Mouse (Mus musculus) limb, embryonic 13.5 days (tissue): ENCODE results near the gene Tbpl1. TPM values are rescaled to one million over a fixed set of nuclear protein-coding genes. Genes with fewer than 3 reads are reported as not detected.

Source experiments
- ATAC-seq: fragments of 200-750 bp; cut with Nextera tagmentation; 2 replicates; pipeline ENCODE4 v1.8.0; 2017; ENCODE audit warnings: low read depth, moderate number of reproducible peaks, moderate TSS enrichment; ENCODE audit not compliant: low FRiP score
- H3K27ac ChIP-seq: fragments of 300-500 bp; sonication (generic); 2 replicates; pipeline ENCODE4 v1.5.1; 2015; ENCODE audit warnings: inconsistent platforms, mild to moderate bottlenecking, moderate library complexity
- H3K27me3 ChIP-seq: fragments of 300-500 bp; sonication (generic); 2 replicates; pipeline ENCODE4 v1.6.1; 2015; ENCODE audit warnings: mild to moderate bottlenecking, inconsistent platforms
- H3K36me3 ChIP-seq: fragments of 300-500 bp; sonication (generic); 2 replicates; pipeline ENCODE4 v1.6.1; 2015; ENCODE audit warnings: inconsistent platforms, mild to moderate bottlenecking, moderate library complexity
- H3K4me1 ChIP-seq: fragments of 300-500 bp; sonication (generic); 2 replicates; pipeline ENCODE4 v1.6.1; 2015; ENCODE audit warnings: inconsistent platforms
- H3K4me2 ChIP-seq: fragments of 300-500 bp; sonication (generic); replicated peaks from 2 replicates; pipeline ENCODE4 v1.6.1; 2015; ENCODE audit warnings: inconsistent platforms, mild to moderate bottlenecking, moderate library complexity
- H3K4me3 ChIP-seq: fragments of 300-500 bp; sonication (generic); 2 replicates; pipeline ENCODE4 v1.5.1; 2015; ENCODE audit warnings: moderate library complexity, mild to moderate bottlenecking, inconsistent platforms
- H3K9ac ChIP-seq: fragments of 300-500 bp; sonication (generic); 2 replicates; pipeline ENCODE4 v1.6.1; 2015; ENCODE audit warnings: mild to moderate bottlenecking, inconsistent platforms
- H3K9me3 ChIP-seq: fragments of 300-500 bp; sonication (generic); 2 replicates; pipeline ENCODE4 v1.6.1; 2016; ENCODE audit warnings: inconsistent platforms
- WGBS: fragments of 180-500 bp; shearing (Covaris S2); methylation state at CpG from one replicate; pipeline ENCODE4 v1.1.7; 2015; 5-methylcytosine and 5-hydroxymethylcytosine counted together
- polyA plus RNA-seq: library from polyadenylated mRNA; unstranded; fragments of >200 nt; fragmentation: Nextera tagmentation; extraction: Ambion mirVana; gene quantifications from 2 replicates; pipeline ENCODE4 v1.2.1, GENCODE M21; 2015

Tbpl1 gene
- polyA plus RNA-seq, 1 experiment from 2014 or later: 72.1 TPM

GRCm38 (mm10) chr10:22730992-22731271, 806 bp downstream of the Tbpl1 start:
- no peaks in the 10 kb centered on the region for H3K36me3 ChIP-seq
- H3K4me1 ChIP-seq: peaks cover 23% of the 10 kb centered on the region
- ATAC-seq: peak; percentile 75; the same call in 1 of the 2 replicates
- WGBS: 1% methylated on average over 33 of the region's 33 CpGs
- no peaks in the 10 kb centered on the region for H3K27me3 ChIP-seq
- H3K9ac ChIP-seq: peak overlapping the region; percentile 95
- H3K4me2 ChIP-seq: peak overlapping the region; percentile 93
- peak overlapping the region; percentile 98 for H3K4me3 ChIP-seq
- no peaks in the 10 kb centered on the region for H3K9me3 ChIP-seq
- peak overlapping the region; percentile 76 for H3K27ac ChIP-seq

GRCm38 (mm10) chr10:22730266-22730991, 1.3 kb downstream of the Tbpl1 start:
- peak overlapping the region; percentile 76 for H3K27ac ChIP-seq
- H3K4me3 ChIP-seq: peak overlapping the region; percentile 98
- H3K9me3 ChIP-seq: no peaks in the 10 kb centered on the region
- under 1% methylated on average over 39 of the region's 39 CpGs for WGBS
- peak overlapping the region; percentile 95 for H3K9ac ChIP-seq
- H3K4me2 ChIP-seq: peak overlapping the region; percentile 93
- ATAC-seq: peak; percentile 51
- no peaks in the 10 kb centered on the region for H3K36me3 ChIP-seq
- no peaks in the 10 kb centered on the region for H3K27me3 ChIP-seq
- peaks cover 23% of the 10 kb centered on the region for H3K4me1 ChIP-seq

GRCm38 (mm10) chr10:22728257-22728656, 3.5 kb downstream of the Tbpl1 start:
- no peak overlapping the region for H3K4me2 ChIP-seq
- 97% methylated on average over 1 of the region's 1 CpGs for WGBS
- H3K27ac ChIP-seq: no peak overlapping the region
- H3K9me3 ChIP-seq: no peaks in the 10 kb centered on the region
- no peak overlapping the region for H3K9ac ChIP-seq
- peaks cover 23% of the 10 kb centered on the region for H3K4me1 ChIP-seq
- H3K27me3 ChIP-seq: no peaks in the 10 kb centered on the region
- no peak for ATAC-seq
- H3K36me3 ChIP-seq: no peaks in the 10 kb centered on the region
- H3K4me3 ChIP-seq: no peak overlapping the region

- no peak for ATAC-seq
- peaks cover 17% of the 10 kb centered on the region for H3K4me1 ChIP-seq
- H3K36me3 ChIP-seq: no peaks in the 10 kb centered on the region
- H3K9me3 ChIP-seq: no peaks in the 10 kb centered on the region
- WGBS: 80% methylated on average over 7 of the region's 7 CpGs
- H3K4me2 ChIP-seq: no peak overlapping the region
- no peak overlapping the region for H3K9ac ChIP-seq
- no peaks in the 10 kb centered on the region for H3K27me3 ChIP-seq
- no peak overlapping the region for H3K4me3 ChIP-seq
- H3K27ac ChIP-seq: no peak overlapping the region
Measured at GRCm38 (mm10) chr10:22726295-22726694, 5.4 kb downstream of the Tbpl1 start.

- H3K9me3 ChIP-seq: no peaks in the 10 kb centered on the region
- no peak overlapping the region for H3K27ac ChIP-seq
- 57% methylated on average over 4 of the region's 4 CpGs for WGBS
- H3K4me3 ChIP-seq: no peak overlapping the region
- H3K4me1 ChIP-seq: peaks cover 14% of the 10 kb centered on the region
- no peak overlapping the region for H3K4me2 ChIP-seq
- H3K36me3 ChIP-seq: no peaks in the 10 kb centered on the region
- H3K27me3 ChIP-seq: no peaks in the 10 kb centered on the region
- no peak overlapping the region for H3K9ac ChIP-seq
- ATAC-seq: no peak
Measured at GRCm38 (mm10) chr10:22725166-22725565, 6.6 kb downstream of the Tbpl1 start.

- H3K4me1 ChIP-seq: no peaks in the 10 kb centered on the region
- H3K27ac ChIP-seq: no peak overlapping the region
- no peak overlapping the region for H3K4me3 ChIP-seq
- no peaks in the 10 kb centered on the region for H3K36me3 ChIP-seq
- WGBS: 84% methylated on average over 5 of the region's 5 CpGs
- no peaks in the 10 kb centered on the region for H3K27me3 ChIP-seq
- H3K9ac ChIP-seq: no peak overlapping the region
- no peak overlapping the region for H3K4me2 ChIP-seq
- no peaks in the 10 kb centered on the region for H3K9me3 ChIP-seq
- no peak for ATAC-seq
Measured at GRCm38 (mm10) chr10:22720781-22721529, 10.8 kb downstream of the Tbpl1 start.

- no peaks in the 10 kb centered on the region; the same call in 1 of the 2 replicates for H3K4me1 ChIP-seq
- H3K36me3 ChIP-seq: no peaks in the 10 kb centered on the region
- no peak overlapping the region for H3K9ac ChIP-seq
- H3K9me3 ChIP-seq: no peaks in the 10 kb centered on the region
- no peak overlapping the region for H3K27ac ChIP-seq
- ATAC-seq: peak; percentile 44; the same call in 1 of the 2 replicates
- no peaks in the 10 kb centered on the region for H3K27me3 ChIP-seq
- H3K4me3 ChIP-seq: no peak overlapping the region
- 48% methylated on average over 4 of the region's 4 CpGs for WGBS
- H3K4me2 ChIP-seq: no peak overlapping the region
Measured at GRCm38 (mm10) chr10:22718475-22718874, 13.3 kb downstream of the Tbpl1 start.

GRCm38 (mm10) chr10:22714520-22714919, 17.2 kb downstream of the Tbpl1 start:
- ATAC-seq: no peak
- Histone ChIP-seq H3K4me3 (no peak overlapping the region), H3K27me3 (no peaks in the 10 kb centered on the region), H3K9me3 (no peaks in the 10 kb centered on the region), H3K36me3 (peaks cover 13% of the 10 kb centered on the region), H3K27ac (no peak overlapping the region), H3K4me1 (no peaks in the 10 kb centered on the region; the same call in 1 of the 2 replicates), H3K9ac (no peak overlapping the region), H3K4me2 (no peak overlapping the region)
- WGBS: 84% methylated on average over 4 of the region's 4 CpGs

- Histone ChIP-seq H3K4me2 (no peak overlapping the region), H3K4me1 (no peaks in the 10 kb centered on the region; the same call in 1 of the 2 replicates)
- 88% methylated on average over 2 of the region's 2 CpGs for WGBS
Measured at GRCm38 (mm10) chr10:22712955-22713354, 18.8 kb downstream of the Tbpl1 start.

GRCm38 (mm10) chr10:22710173-22710777, 21.5 kb downstream of the Tbpl1 start:
- Histone ChIP-seq H3K27me3 (no peaks in the 10 kb centered on the region), H3K9ac (no peak overlapping the region), H3K4me2 (no peak overlapping the region), H3K27ac (no peak overlapping the region), H3K36me3 (peaks cover 50% of the 10 kb centered on the region), H3K4me1 (no peaks in the 10 kb centered on the region; the same call in 1 of the 2 replicates), H3K9me3 (no peaks in the 10 kb centered on the region), H3K4me3 (no peak overlapping the region)
- ATAC-seq: no peak
- WGBS: 89% methylated on average over 13 of the region's 13 CpGs

More at GRCm38 (mm10) chr10:22712955-22713354, 18.8 kb downstream of the Tbpl1 start:
- no peak overlapping the region for H3K9ac ChIP-seq
- H3K9me3 ChIP-seq: no peaks in the 10 kb centered on the region
- H3K4me3 ChIP-seq: no peak overlapping the region
- H3K36me3 ChIP-seq: peaks cover 27% of the 10 kb centered on the region
- no peak for ATAC-seq
- H3K27me3 ChIP-seq: no peaks in the 10 kb centered on the region
- no peak overlapping the region for H3K27ac ChIP-seq

GRCm38 (mm10) chr10:22708190-22708843, 23.4 kb downstream of the Tbpl1 start:
- H3K9me3 ChIP-seq: no peaks in the 10 kb centered on the region
- no peak for ATAC-seq
- peaks cover 60% of the 10 kb centered on the region for H3K36me3 ChIP-seq
- H3K27ac ChIP-seq: no peak overlapping the region
- H3K4me3 ChIP-seq: no peak overlapping the region
- H3K27me3 ChIP-seq: no peaks in the 10 kb centered on the region
- WGBS: 91% methylated on average over 7 of the region's 7 CpGs
- no peaks in the 10 kb centered on the region for H3K4me1 ChIP-seq
- no peak overlapping the region for H3K4me2 ChIP-seq
- no peak overlapping the region for H3K9ac ChIP-seq

GRCm38 (mm10) chr10:22703844-22704243, 27.9 kb downstream of the Tbpl1 start:
- H3K4me2 ChIP-seq: no peak overlapping the region
- peaks cover 16% of the 10 kb centered on the region for H3K4me1 ChIP-seq
- no peak overlapping the region for H3K9ac ChIP-seq
- H3K4me3 ChIP-seq: no peak overlapping the region
- WGBS: 88% methylated on average over 6 of the region's 6 CpGs
- no peaks in the 10 kb centered on the region for H3K9me3 ChIP-seq
- peaks cover 62% of the 10 kb centered on the region for H3K36me3 ChIP-seq
- H3K27ac ChIP-seq: no peak overlapping the region
- no peaks in the 10 kb centered on the region for H3K27me3 ChIP-seq
- no peak for ATAC-seq
